Mouse (Mus musculus) bone marrow, adult 2 months (tissue): ENCODE measurements at regions not wholly inside any gene's neighbourhood (a gene's known extent, or its start where the extent isn't known, plus 50 kb on each side); places are given as distances from the start of the nearest gene placed in this dataset.
"Not testable (repeated sequence)": the region's sequence is repeated elsewhere in the genome, so short reads cannot be mapped to it uniquely, and the experiment has no call there.

ENCODE experiments used
- H3K27ac ChIP-seq: fragments of 200-500 bp; 2 replicates; pipeline ENCODE4 v1.5.1; 2012; ENCODE audit warnings: low read depth, mild to moderate bottlenecking, control low read depth, inconsistent platforms, low read length; ENCODE audit not compliant: control insufficient read depth, poor library complexity, insufficient read depth
- H3K4me1 ChIP-seq: fragments of 200-500 bp; 2 replicates; pipeline ENCODE4 v1.6.1; 2011; ENCODE audit warnings: low read length; ENCODE audit not compliant: control insufficient read depth, insufficient read depth
- H3K4me3 ChIP-seq: fragments of 200-500 bp; replicated peaks from 2 replicates; pipeline ENCODE3; 2011; ENCODE audit warnings: mild to moderate bottlenecking, low read depth, low read length, control low read depth; ENCODE audit not compliant: control insufficient read depth
- CTCF ChIP-seq: fragments of 200-500 bp; IDR thresholded peaks from 2 replicates; pipeline ENCODE4 v1.5.1; 2011; ENCODE audit warnings: low read length, control low read depth; ENCODE audit not compliant: control insufficient read depth, insufficient read depth
- POLR2A ChIP-seq: fragments of 200-500 bp; IDR thresholded peaks from 2 replicates; pipeline ENCODE4 v1.6.1; 2011; ENCODE audit warnings: low read depth, mild to moderate bottlenecking, control low read depth, low read length, borderline replicate concordance; ENCODE audit not compliant: control insufficient read depth
- WGBS: fragments of 180-500 bp; shearing (Covaris S2); methylation state at CpG from one replicate; pipeline ENCODE4 v1.1.7; 2018; 5-methylcytosine and 5-hydroxymethylcytosine counted together

DNA sequence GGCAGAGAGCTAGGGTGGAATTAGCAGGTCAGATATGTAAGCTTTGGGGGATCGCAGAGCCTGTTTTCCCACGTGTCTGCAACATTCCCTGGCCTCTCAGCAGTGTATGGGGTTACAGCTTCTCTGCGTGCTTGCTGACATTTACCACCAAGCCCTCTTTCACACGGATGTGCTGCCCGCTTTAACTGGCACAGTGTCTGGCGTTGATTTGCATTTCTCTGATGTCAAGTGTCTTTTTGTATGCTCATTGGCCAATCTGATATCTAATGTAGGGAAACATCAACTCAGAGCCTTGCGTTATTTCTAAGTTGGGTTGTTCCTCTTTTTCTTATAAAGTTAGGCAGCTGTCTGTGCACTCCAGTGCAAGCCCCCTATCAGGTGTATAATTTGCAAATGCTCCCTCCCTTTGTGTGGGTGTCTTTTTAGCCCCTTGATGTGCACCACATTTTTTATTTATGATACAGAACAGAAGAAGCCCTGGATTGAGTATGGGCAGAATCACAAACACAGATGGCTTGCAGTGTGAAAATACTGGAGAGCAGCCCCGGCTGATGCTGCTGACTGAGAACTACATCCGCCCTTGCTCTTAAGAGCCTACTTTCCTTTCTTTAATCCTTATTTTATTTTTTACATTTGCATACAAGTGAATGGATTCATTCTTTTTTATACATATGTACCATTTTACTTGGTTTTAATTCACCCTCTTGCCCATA is 93.4 kb upstream of the Btbd11 start:
- Histone ChIP-seq H3K4me3 (no peak overlapping the region), H3K27ac (no peak overlapping the region), H3K4me1 (no peaks in the 10 kb centered on the region)
- TF ChIP-seq CTCF, result no peak
- no peak for TF ChIP-seq POLR2A
- 40% methylated on average over 9 of the region's 9 CpGs for WGBS

- Histone ChIP-seq H3K4me3 (no peak overlapping the region), H3K27ac (no peak overlapping the region), H3K4me1 (no peaks in the 10 kb centered on the region)
- 73% methylated on average over 5 of the region's 5 CpGs for WGBS
- TF ChIP-seq POLR2A (no peak), CTCF (no peak)
Measured at GRCm38 (mm10) chr10:85295133-85295887, 91.3 kb upstream of the Btbd11 start.

DNA sequence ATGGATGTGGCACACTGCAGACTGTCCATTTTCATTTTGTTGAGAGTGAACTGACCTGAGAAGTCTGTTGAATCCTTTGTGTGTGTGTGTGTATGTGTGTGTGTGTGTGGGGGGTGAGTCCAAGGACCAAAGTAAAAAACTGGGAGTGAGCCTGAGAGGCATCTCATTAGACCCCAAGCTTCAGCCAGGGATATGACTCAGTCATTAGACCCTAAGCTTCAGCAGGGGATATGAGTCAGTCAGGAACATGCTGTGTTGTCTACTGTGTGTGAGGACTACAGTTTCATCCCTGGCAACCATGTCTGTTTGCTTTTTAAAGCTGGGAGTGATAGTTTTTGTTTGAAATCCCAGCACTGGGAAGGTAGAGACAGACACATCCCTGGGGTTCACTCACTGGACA is 74.8 kb upstream of the Btbd11 start:
- TF ChIP-seq CTCF, result no peak
- no peak for TF ChIP-seq POLR2A
- H3K27ac ChIP-seq, result no peak overlapping the region
- no peaks in the 10 kb centered on the region for H3K4me1 ChIP-seq
- no peak overlapping the region for H3K4me3 ChIP-seq

DNA sequence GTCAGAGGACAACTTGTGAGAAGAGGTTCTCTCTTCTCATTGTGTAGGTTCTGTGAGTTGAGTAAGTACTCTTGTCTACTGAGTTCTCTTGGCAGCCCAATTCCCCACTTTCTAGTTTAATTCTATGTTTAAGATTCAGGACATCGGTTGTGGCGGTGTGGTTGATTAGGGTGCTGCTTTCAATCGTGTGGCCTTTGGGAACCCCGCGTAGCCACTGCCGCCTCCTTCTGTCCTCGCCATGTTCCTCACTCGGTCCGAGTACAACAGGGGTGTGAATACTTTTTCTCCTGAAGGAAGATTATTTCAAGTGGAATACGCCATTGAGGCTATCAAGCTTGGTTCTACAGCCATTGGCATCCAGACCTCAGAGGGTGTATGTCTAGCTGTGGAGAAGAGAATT is 73.3 kb upstream of the Btbd11 start:
- 86% methylated on average over 10 of the region's 10 CpGs for WGBS
- H3K27ac ChIP-seq, H3K4me3 ChIP-seq, H3K4me1 ChIP-seq: not testable (repeated sequence)

DNA sequence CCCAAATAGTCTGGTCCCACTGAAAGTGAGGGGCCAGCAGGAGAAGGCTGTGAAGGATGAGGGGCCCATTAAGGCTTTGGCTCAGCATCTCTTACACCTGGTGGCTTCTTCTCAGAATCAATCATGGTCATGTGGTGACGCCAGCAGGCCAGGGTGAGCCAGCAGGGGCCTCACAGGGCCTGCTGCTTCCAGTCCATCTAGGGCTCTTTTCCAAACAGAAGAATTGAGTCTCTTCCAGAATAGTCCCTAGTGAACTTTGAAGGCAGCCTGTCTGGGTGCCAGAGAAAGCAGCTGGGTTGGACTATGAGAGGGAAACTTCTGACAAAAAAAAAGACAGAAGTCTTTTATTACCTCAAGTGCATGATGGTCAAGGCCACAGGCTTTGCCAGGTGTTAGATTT is 65.6 kb upstream of the Btbd11 start:
- no peak overlapping the region for H3K27ac ChIP-seq
- no peaks in the 10 kb centered on the region; the same call in 1 of the 2 replicates for H3K4me1 ChIP-seq
- no peak overlapping the region for H3K4me3 ChIP-seq
- WGBS, result 81% methylated on average over 1 of the region's 1 CpGs
- no peak for TF ChIP-seq CTCF
- TF ChIP-seq POLR2A, result no peak

- no peak overlapping the region for H3K4me3 ChIP-seq
- 82% methylated on average over 3 of the region's 3 CpGs for WGBS
- H3K4me1 ChIP-seq, result no peaks in the 10 kb centered on the region; the same call in 1 of the 2 replicates
- H3K27ac ChIP-seq, result no peak overlapping the region
- TF ChIP-seq POLR2A, result no peak
- TF ChIP-seq CTCF, result no peak
Measured at GRCm38 (mm10) chr10:85322280-85322679, 64.3 kb upstream of the Btbd11 start.

- H3K4me1 ChIP-seq, result no peaks in the 10 kb centered on the region
- WGBS, result 65% methylated on average over 3 of the region's 3 CpGs
- TF ChIP-seq CTCF, result no peak
- TF ChIP-seq POLR2A, result no peak
- no peak overlapping the region for H3K27ac ChIP-seq
- H3K4me3 ChIP-seq, result no peak overlapping the region
Measured at GRCm38 (mm10) chr10:85329382-85329781, 57.2 kb upstream of the Btbd11 start.

DNA sequence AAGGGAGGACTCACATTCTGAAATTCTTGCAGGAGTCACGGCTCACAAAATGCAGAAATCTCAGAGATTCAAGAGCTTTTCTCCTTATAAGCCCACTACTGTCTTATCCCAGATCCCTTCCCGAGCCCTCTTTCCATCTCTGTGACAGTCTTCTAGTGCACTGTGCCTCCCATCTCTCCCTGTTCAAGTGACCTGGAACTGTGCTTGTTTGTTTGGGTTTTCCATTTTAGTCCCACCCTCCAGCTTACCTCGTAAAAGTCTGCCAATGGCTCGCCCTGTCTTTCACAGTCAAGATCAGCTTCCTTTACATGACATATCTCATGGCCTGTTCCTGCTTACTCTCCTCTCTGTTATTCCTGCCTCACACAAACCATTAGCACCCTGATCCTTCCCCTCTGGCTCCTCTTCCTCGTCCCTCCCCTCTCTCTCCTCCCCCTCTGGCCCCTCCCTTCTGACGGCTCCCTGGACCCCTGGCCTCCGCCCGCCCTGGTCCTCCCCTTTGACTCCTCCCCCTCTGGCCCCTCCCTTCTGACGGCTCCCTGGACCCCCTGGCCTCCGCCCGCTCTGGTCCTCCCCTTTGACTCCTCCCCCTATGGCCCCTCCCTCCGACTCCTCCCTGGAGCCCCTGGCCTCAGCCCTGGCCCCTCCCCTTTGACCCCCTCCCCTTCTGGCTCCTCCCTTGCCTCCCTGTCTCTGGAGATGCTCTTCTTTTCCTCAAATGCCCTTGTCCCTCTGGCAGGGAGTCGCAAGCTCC is 55.5 kb upstream of the Btbd11 start:
- TF ChIP-seq POLR2A, result no peak
- no peak for TF ChIP-seq CTCF
- 32% methylated on average over 13 of the region's 13 CpGs for WGBS
- H3K4me3 ChIP-seq, result no peak overlapping the region
- H3K27ac ChIP-seq, result no peak overlapping the region
- H3K4me1 ChIP-seq, result no peaks in the 10 kb centered on the region
